11 mouse cellular contexts compared by ENCODE assay signal in the genomic region with DNA sequence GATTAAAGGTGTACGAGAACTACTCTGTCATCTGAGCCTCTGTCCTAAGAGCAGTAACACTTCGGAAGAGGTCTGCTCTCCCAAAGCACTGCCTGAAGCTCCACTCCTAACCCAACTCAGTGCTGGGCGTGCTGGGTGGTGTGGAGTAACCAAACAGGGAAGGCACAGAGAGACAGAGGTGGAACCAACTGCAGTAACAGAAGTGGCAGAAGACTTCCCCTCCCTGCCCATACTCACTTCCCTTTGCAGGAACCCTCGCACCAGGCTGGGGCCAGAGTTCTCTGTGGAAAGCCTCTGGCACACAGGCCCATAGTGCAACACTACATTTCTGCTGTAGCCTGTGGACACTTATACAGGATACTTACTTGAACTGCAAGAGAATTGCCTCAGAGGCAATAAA.
"Had no signal": no experiment of that assay in that cellular context is flagged by ENCODE, and none has a peak within 500 bp of the region (broad histone marks: within the 10 kb centered on the region; RNA-seq: fewer than 3 reads in every experiment).

No protein-coding gene starts in this region.

- DNase-seq: kidney, adult 11 months; kidney, adult 8-10 months; kidney, postnatal 10 days; liver, postnatal 0 days; lung, embryonic 14.5 days; midbrain, embryonic 14.5 days; thymus, adult 2 months; thymus, postnatal 14 days; thymus, postnatal 4 days had no signal

- ATAC-seq: intestine, embryonic 15.5 days; liver, postnatal 0 days; lung, postnatal 0 days had no signal
